Mouse (Mus musculus) C2C12 (cell line): Measurements from ENCODE around the gene Olfr665.

ENCODE experiments used
- CEBPB ChIP-seq: IDR thresholded peaks from one replicate; pipeline ENCODE4 v1.6.1; 2011; ENCODE audit warnings: low read depth, mild to moderate bottlenecking, control low read depth, moderate library complexity
- CTCF ChIP-seq: IDR thresholded peaks from one replicate; pipeline ENCODE4 v1.5.1; 2011; ENCODE audit not compliant: control insufficient read depth, insufficient read depth, insufficient read length

DNA sequence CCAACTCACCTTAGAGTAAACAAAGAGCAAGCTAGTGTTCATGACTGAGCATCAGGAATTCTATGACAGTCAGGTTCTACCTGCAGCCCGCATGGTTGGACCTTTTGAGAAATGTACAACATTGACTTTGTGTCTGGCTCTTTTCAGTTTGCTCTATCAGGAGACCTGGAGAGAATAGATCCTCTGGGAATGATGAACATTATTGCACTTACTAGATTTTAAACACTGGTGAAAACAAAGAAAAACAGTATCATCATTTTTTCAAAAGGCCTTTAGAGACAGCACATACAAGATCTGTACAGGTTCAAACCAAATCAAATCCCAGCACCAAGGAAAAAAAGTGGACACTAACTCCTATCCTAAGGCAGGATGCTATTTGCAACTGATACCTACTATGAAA, 43.6 kb downstream of the Olfr665 start, which contains the start of gene Olfr667:
- TF ChIP-seq CEBPB (no peak), CTCF (no peak)
